Mouse (Mus musculus): Measurements from ENCODE around the gene Hdac1.

DNA sequence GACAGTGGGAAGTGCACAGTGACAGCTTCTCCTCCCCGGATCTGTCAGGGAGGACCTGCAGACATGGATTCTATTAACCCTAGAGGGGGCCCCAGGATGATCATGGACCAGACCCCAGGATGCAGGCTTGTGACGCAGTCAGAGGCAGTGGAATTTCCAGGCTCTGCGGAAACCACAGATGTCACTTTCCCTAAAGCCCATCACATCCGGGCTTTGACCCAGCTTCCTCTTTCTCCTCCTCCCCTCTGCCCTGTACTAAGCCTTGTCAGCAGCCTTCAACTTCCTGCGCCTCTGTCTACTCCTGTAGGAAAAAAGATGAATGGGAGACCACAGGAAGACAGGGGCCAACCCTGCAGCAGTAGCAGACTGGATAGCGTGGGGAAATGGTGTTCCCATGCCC is 45.9 kb downstream of the Hdac1 start:
- TF ChIP-seq CTCF (IDR thresholded peaks at IDR 0.05; ENCODE audit: control insufficient read depth, insufficient read depth, insufficient replicate concordance, low read depth, low read length) = no peak
- TF ChIP-seq POLR2A (IDR thresholded peaks at IDR 0.05; ENCODE audit: control insufficient read depth, low read depth, low read length) = no peak
